Mouse (Mus musculus) adrenal gland (tissue): ENCODE measurements around the gene Ccdc122.
"Not testable (repeated sequence)": the region's sequence is repeated elsewhere in the genome, so short reads cannot be mapped to it uniquely, and the experiment has no call there.

Source experiments
- intact Hi-C: fragments of 180-260 bp; cut with DNase I; formaldehyde crosslinking; loops from one replicate; pipeline ENCODE4 v1.15.1; 2025

Ccdc122 gene

DNA sequence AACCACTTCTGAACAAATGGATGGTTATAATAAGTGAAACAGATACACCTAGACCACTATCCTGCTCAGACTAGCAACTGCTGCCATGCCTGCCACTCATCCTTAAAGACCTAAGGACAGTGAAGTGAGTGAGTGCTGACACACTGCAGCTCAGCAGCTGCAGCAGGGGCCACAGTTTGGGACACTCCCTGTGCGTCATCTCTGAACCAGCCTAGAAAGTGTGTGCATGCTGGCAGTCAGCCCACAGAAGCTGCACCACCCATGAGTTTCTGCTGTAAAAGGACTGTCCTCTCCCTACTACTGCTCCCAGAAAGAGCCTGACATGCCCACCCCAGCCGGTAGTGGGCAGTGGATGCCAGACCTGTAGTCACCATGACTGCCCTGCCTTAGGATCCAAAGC is 63.7 kb downstream of the Ccdc122 start:
- intact Hi-C loops, result no loop called here

- intact Hi-C loops, result not testable (repeated sequence)
Measured at GRCm38 (mm10) chr14:77110622-77111021, 74.0 kb downstream of the Ccdc122 start.

DNA sequence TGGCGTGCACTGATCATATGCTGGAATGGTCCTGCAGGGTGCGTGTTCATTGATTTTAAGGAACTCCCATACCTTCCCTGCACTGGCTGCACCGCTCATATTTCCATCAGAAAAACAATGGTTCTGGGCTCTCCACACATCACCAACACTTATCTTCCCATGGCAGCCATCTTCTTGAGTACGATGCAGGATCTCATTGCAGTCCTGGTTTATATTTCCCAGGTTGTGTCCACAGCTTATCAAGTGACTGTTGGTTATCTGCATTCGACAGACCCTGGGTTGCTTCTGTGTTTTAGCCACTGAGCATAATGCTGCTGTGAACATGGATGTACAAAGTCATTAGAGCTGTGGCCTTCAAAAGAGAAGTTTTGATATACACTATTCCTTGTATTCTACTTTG is 94.0 kb downstream of the Ccdc122 start:
- intact Hi-C loops, result no loop called here

DNA sequence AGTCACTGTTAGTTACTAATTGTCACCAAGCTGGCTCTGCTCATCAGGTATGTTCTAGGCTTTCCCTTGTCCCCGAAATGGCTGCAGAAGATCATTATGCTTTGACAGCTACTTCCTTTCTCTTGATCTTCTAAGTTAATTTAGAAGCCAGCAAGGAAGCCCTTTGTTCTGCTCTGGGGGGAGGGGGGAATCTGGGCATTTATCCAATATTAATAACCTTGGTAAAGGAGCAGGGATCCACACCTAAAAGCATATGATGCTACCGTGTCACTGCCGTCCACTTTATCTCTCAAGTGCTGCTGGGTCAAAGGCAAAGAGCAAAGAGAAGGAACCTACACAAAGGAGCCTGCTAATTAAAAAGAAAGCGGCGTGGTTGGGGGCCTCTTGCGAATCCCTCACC is 100.4 kb downstream of the Ccdc122 start:
- intact Hi-C loops, result no loop called here

DNA sequence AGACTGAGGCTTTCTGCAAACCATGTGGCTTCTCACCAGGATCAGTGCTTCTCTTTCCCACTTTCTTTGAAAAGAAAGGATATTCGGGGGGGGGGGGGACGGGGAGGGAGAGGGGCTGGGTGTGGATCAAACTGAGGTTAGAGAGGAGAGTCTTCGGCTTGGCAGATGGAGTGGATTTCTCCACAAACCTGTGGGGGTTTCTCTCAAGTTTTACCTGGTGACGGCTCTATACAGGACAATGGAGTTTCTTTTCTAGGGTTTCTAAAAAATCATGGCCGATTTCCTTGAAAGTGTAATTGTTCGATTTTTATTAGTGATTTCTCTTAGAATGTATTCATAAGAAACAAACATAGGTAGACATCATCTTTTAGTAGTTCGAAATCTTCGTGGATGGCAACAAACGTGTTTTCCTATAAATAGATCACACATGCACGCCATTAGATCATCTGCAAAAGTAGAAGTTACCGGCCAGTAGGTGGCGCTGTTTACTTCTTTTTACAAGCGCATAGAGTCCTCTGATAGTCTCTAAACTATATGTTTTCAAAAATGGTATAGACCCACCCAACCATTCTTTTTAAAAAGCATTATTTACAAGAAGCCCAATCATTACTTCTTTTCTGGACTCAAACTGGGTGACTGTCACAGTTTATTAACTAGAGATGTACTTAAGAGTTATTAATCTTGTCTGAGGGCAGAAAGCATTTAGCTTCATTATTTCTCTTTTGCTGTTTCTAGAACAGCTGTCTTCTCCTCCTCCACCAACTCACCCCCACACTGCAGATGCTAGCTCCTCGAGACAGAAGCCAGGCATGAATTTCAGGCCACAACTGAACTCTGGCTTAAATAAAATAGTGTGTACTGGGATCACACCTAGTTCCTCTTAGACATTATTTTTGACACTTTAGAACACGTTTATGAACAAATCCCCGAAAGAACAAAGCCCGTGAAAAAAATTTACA is 105.0 kb downstream of the Ccdc122 start:
- intact Hi-C loops, result loop anchor here (2.0 to 10.0 kb wide), 3 partner anchors 693 to 1133 kb away; no protein-coding TSS in a partner anchor

DNA sequence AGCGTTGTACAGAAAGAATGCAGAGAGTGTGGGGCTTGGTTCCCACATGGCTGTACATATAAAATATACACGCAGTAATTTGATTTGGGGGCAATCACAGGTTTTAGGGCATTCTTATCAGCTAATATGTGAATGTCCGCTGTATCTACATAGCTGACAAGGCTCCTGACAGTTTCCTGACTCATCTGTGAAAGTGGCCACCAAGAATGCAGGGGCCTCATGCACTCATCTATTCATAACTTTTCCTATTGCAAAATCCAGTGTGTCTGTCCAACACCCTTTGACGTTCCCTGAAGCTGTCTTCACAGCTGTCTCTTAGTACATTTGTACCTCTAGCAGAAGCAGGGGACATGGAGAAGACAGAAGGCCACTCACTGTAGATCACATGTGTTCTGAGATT is 108.5 kb downstream of the Ccdc122 start:
- intact Hi-C loops, result loop anchor here (10.0 kb wide), 2 partner anchors 690 to 1130 kb away; no protein-coding TSS in a partner anchor

DNA sequence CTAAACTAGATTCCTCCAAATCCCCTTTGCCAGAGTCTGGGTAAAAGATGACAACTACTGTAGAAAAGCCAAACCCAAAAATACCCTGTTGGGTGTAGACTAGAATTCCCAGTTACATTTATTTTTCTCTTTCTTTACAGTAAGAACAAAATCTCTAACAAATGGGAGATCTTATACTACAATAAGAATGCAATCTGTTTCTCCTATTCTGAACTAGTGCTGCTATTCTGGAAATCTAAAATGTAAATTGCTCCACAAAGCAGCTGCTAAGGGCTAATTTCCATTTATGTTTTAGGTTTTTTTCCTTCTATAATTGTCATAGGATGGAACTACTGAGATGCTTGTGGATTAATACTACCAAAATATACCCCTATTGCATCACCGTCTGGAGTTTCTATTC is 111.1 kb downstream of the Ccdc122 start:
- intact Hi-C loops, result loop anchor here (10.0 kb wide), 2 partner anchors 687 to 1127 kb away; no protein-coding TSS in a partner anchor

DNA sequence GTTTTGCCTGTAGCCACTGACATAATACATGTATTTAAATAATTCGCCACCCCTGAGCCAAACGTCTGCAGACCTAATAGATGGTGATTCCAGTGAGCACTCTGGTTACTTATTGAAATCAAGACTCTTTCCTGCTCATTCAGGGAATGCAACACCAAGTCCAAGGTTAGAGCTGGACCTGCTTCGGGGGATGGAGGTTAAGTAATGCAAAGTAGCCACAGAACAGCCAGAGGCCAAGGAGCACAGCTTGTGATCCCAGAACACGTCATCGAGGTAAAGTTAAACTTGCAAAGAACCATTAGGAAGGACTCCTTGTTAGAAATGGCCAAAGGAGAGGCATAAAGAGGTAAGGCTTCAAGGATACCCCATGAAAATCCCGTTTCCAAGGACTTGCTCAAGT is 114.0 kb downstream of the Ccdc122 start:
- intact Hi-C loops, result loop anchor here (10.0 kb wide), 1 partner anchor 334 kb away; no protein-coding TSS in a partner anchor

- intact Hi-C loops, result loop anchor here (10.0 kb wide), 1 partner anchor 333 kb away; no protein-coding TSS in a partner anchor
Measured at GRCm38 (mm10) chr14:77151431-77151830, 114.9 kb downstream of the Ccdc122 start.

GRCm38 (mm10) chr14:77156222-77156910 is 119.8 kb downstream of the Ccdc122 start, which contains the start of gene Enox1:
Enox1 (plus strand) TSS chr14:77156763.
- intact Hi-C loops, result loop anchor here (10.0 kb wide), 1 partner anchor 328 kb away; no protein-coding TSS in a partner anchor

- intact Hi-C loops, result loop anchor here (10.0 kb wide), 1 partner anchor 328 kb away; no protein-coding TSS in a partner anchor
Measured at GRCm38 (mm10) chr14:77156911-77157504, 120.4 kb downstream of the Ccdc122 start.

DNA sequence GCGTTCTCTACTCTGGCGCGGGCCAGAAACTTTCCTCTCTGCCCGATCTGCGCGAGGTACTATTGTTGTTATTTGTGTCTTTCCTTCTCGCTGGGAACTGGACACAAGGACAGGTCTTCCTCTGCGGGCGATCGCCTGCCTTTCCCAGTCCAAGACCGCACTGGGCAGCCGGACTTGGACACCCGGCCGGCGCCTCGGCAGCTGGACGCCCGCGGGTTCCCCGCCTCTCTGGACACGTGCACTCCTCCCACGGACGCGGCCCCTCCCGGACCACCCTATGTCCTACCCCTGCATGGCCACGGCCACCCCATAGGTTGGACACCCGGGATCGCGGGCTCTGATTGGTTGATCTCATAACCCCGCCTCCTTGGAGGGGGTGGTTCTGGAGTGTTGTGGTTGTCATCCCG is 120.9 kb downstream of the Ccdc122 start:
- intact Hi-C loops, result loop anchor here (10.0 kb wide), 1 partner anchor 327 kb away; no protein-coding TSS in a partner anchor

- intact Hi-C loops, result loop anchor here (10.0 kb wide), 1 partner anchor 325 kb away; no protein-coding TSS in a partner anchor
Measured at GRCm38 (mm10) chr14:77159397-77159796, 122.8 kb downstream of the Ccdc122 start.
